Mouse (Mus musculus) kidney, postnatal 4 days (tissue): ENCODE results near the gene Hsph1.

Experiments
- DNase-seq, 2 experiments: peaks; one replicate each; pipeline ENCODE4 v3.0.0; 2021; ENCODE audit warnings: mixed read lengths in 2 of 2

Hsph1 gene

GRCm38 (mm10) chr5:149636075-149636920 is at the start of gene Hsph1:
Gene Hsph1, minus strand, starts transcription at chr5:149636376.
- DNase-seq = peak; percentile 97 to 98

- DNase-seq = no peak
These were observed 44.8 kb upstream of the Hsph1 start for GRCm38 (mm10) chr5:149680946-149681345.

- DNase-seq = no peak
These were observed 43.7 kb upstream of the Hsph1 start for GRCm38 (mm10) chr5:149679886-149680285.

GRCm38 (mm10) chr5:149679362-149679761 is 43.2 kb upstream of the Hsph1 start:
- DNase-seq = peak; percentile 21 to 36

- no peak for DNase-seq
These were observed 42.8 kb upstream of the Hsph1 start for GRCm38 (mm10) chr5:149678990-149679348.

GRCm38 (mm10) chr5:149678100-149678989 is 42.2 kb upstream of the Hsph1 start, which contains the start of gene B3glct:
Gene B3glct, plus strand, starts transcription at chr5:149678230.
- DNase-seq = peak; percentile 89 to 92

- DNase-seq = no peak
These were observed 41.0 kb upstream of the Hsph1 start for GRCm38 (mm10) chr5:149677196-149677595.

- no peak for DNase-seq
These were observed 27.2 kb upstream of the Hsph1 start for GRCm38 (mm10) chr5:149663417-149663816.

GRCm38 (mm10) chr5:149662980-149663379 is 26.8 kb upstream of the Hsph1 start:
- DNase-seq = no peak

GRCm38 (mm10) chr5:149661428-149661827 is 25.3 kb upstream of the Hsph1 start:
- DNase-seq = no peak

- DNase-seq = no peak
These were observed 23.2 kb upstream of the Hsph1 start for GRCm38 (mm10) chr5:149659414-149659780.

GRCm38 (mm10) chr5:149658741-149659413 is 22.7 kb upstream of the Hsph1 start:
- no peak for DNase-seq

GRCm38 (mm10) chr5:149658022-149658421 is 21.8 kb upstream of the Hsph1 start:
- DNase-seq = no peak

GRCm38 (mm10) chr5:149655636-149656035 is 19.5 kb upstream of the Hsph1 start:
- no peak for DNase-seq

- DNase-seq = no peak
These were observed 14.0 kb upstream of the Hsph1 start for GRCm38 (mm10) chr5:149650179-149650553.

- no peak for DNase-seq
These were observed 13.5 kb upstream of the Hsph1 start for GRCm38 (mm10) chr5:149649499-149650178.

- no peak for DNase-seq
These were observed 12.8 kb upstream of the Hsph1 start for GRCm38 (mm10) chr5:149648895-149649406.

GRCm38 (mm10) chr5:149648196-149648595 is 12.0 kb upstream of the Hsph1 start:
- peak in 1 of 2 experiments; percentile 10 for DNase-seq

GRCm38 (mm10) chr5:149647367-149648115 is 11.4 kb upstream of the Hsph1 start:
- DNase-seq = no peak

- no peak for DNase-seq
These were observed 6.8 kb upstream of the Hsph1 start for GRCm38 (mm10) chr5:149642783-149643509.

GRCm38 (mm10) chr5:149642366-149642765 is 6.2 kb upstream of the Hsph1 start:
- DNase-seq = peak; percentile 19 to 52
